Mouse (Mus musculus): ENCODE measurements at regions not wholly inside any gene's neighbourhood (a gene's known extent, or its start where the extent isn't known, plus 50 kb on each side); places are given as distances from the start of the nearest gene placed in this dataset.

DNA sequence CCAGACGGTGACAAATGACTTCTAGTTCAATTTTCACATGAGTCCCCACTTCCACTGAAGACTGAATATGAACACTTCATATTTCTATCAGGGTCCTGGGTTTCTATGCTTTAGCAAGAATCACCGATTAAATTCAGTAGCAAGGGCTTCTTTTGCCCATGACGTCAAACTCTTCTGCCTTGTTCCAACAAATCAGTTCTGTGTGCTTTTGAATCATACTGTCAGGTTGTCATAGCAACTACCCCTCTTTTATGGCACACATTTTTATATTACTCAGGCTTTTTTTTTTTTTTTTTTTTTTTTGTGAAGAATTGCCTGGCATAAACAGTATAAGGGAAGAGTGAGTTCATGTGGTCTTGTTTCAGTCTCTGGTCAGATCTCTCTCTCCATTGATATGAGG, 381.3 kb downstream of the Cps1 start:
- H3K9ac ChIP-seq = no peak overlapping the region
- ATAC-seq (ENCODE audit: insufficient read depth) (no peak), DNase-seq (no peak)
- H3K4me2 ChIP-seq = no peak overlapping the region
- no peaks in the 10 kb centered on the region for H3K36me3 ChIP-seq (ENCODE audit: insufficient read depth)
- H3K27me3 ChIP-seq (ENCODE audit: insufficient read depth, low read length) = no peaks in the 10 kb centered on the region
- TF ChIP-seq CTCF (IDR thresholded peaks at IDR 0.05; ENCODE audit: low read depth) = no peak
- H3K4me1 ChIP-seq (ENCODE audit: insufficient read depth) = no peaks in the 10 kb centered on the region
- 74% methylated on average over 3 of the region's 3 CpGs for WGBS
- H3K4me3 ChIP-seq (ENCODE audit: low read depth, low read length) = no peak overlapping the region
- no peaks in the 10 kb centered on the region for H3K9me3 ChIP-seq (ENCODE audit: low read depth, low read length)
- no peak overlapping the region for H3K27ac ChIP-seq (ENCODE audit: low read depth)

DNA sequence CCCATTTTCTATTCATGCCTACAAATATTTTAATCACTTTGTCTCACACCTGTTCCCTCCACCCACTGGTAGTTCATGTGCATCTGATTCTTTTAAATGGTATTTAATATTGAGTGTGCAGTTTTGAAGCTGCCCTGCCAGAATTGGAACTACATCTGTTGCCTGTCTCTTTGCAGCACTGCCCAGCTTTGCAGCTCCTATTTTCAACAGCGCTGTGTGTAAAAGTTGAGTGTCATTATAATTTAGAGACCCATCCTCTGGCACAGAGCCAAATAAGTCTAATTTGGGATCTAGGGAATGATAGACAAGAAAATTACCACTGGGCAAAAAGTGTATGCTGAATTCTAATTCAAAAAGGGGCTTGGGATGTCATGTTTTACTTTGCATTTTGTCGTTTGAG, 382.9 kb downstream of the Cps1 start:
- Histone ChIP-seq H3K4me1 (ENCODE audit: insufficient read depth) (no peaks in the 10 kb centered on the region), H3K9me3 (ENCODE audit: low read depth, low read length) (no peaks in the 10 kb centered on the region), H3K4me2 (no peak overlapping the region), H3K27ac (ENCODE audit: low read depth) (no peak overlapping the region), H3K4me3 (ENCODE audit: low read depth, low read length) (no peak overlapping the region), H3K27me3 (ENCODE audit: insufficient read depth, low read length) (no peaks in the 10 kb centered on the region), H3K9ac (no peak overlapping the region), H3K36me3 (ENCODE audit: insufficient read depth) (no peaks in the 10 kb centered on the region)
- TF ChIP-seq CTCF (IDR thresholded peaks at IDR 0.05; ENCODE audit: low read depth) = no peak
- WGBS = 64% methylated on average over 2 of the region's 2 CpGs
- no peak for DNase-seq
- ATAC-seq (ENCODE audit: insufficient read depth) = no peak

DNA sequence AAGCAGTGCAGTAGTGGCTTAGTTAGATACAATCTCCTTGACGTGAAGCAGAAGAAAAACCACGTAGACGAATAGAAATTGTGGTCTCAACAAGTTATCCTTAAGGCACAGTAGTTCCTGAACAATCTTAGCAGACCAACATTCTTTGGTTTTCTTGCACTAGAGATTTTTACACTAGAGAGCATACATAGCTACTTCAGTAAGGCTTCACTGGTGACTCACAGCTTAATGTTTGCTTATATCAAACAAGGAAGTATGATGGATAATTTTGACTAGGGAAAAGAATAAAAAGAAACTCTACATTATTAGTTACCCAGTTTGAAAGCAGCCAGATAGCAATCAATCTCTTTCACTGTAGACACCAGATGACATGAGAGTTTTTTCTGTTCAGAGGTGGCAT, 395.5 kb downstream of the Cps1 start:
- no peaks in the 10 kb centered on the region for H3K9me3 ChIP-seq (ENCODE audit: low read depth, low read length)
- WGBS = 57% methylated on average over 3 of the region's 3 CpGs

DNA sequence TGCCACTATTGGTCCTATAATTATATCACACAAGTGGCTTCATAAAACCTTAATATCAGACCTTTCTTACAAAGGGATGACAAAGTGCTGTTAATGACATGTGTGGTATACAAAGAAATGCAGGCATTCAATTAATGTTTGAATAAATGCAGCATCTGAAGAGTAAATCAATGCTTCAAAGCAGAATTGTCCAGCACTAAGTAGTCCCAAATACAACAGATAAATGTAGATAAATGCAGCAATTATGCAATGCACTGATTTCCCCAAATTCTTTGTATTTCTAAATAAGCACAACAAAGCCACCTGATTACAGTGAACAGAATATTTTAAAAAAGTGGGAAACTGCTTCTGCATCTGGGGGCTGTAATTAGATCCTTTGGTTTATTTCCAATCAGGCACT, 435.9 kb downstream of the Cps1 start:
- Histone ChIP-seq H3K27me3 (ENCODE audit: insufficient read depth, low read length) (no peaks in the 10 kb centered on the region), H3K27ac (ENCODE audit: low read depth) (no peak overlapping the region), H3K9ac (no peak overlapping the region), H3K9me3 (ENCODE audit: low read depth, low read length) (no peaks in the 10 kb centered on the region), H3K4me2 (no peak overlapping the region), H3K4me1 (ENCODE audit: insufficient read depth) (no peaks in the 10 kb centered on the region), H3K4me3 (ENCODE audit: low read depth, low read length) (no peak overlapping the region), H3K36me3 (ENCODE audit: insufficient read depth) (no peaks in the 10 kb centered on the region)
- no peak for TF ChIP-seq CTCF (IDR thresholded peaks at IDR 0.05; ENCODE audit: low read depth)
- ATAC-seq (ENCODE audit: insufficient read depth) = no peak
- DNase-seq = no peak

More for the DNA sequence above, 395.5 kb downstream of the Cps1 start:
- Histone ChIP-seq H3K9ac (no peak overlapping the region), H3K4me3 (ENCODE audit: low read depth, low read length) (no peak overlapping the region), H3K27me3 (ENCODE audit: insufficient read depth, low read length) (no peaks in the 10 kb centered on the region), H3K36me3 (ENCODE audit: insufficient read depth) (no peaks in the 10 kb centered on the region), H3K27ac (ENCODE audit: low read depth) (no peak overlapping the region), H3K4me2 (no peak overlapping the region), H3K4me1 (ENCODE audit: insufficient read depth) (no peaks in the 10 kb centered on the region)
- DNase-seq = peak; percentile 32
- TF ChIP-seq CTCF (IDR thresholded peaks at IDR 0.05; ENCODE audit: low read depth) = no peak
- ATAC-seq (ENCODE audit: insufficient read depth) = peak; percentile 71

DNA sequence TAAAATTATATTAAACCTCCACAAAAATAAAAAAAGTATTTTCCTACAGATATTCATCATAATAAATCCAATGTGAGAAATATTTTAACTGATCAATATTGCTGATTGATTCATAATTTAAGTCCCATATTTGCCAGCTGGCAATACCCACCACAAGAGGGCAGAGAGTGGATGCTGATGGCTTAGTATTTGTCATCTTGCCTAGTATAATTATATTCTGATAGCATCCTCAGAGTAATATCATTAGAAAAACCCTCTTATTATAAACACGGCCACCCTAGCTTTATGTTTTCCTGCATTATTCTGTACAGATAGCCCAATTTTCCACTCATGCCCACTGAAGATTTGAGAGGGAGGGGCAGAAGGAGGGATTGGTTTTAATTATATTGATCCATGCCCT, 436.4 kb downstream of the Cps1 start:
- DNase-seq = no peak
- H3K4me1 ChIP-seq (ENCODE audit: insufficient read depth) = no peaks in the 10 kb centered on the region
- 0 out of 2 replicates have a peak, but pooled peaks have one; percentile 6 for TF ChIP-seq CTCF (IDR thresholded peaks at IDR 0.05; ENCODE audit: low read depth)
- no peak overlapping the region for H3K4me2 ChIP-seq
- ATAC-seq (ENCODE audit: insufficient read depth) = no peak
- no peak overlapping the region for H3K9ac ChIP-seq
- no peak overlapping the region for H3K27ac ChIP-seq (ENCODE audit: low read depth)
- H3K36me3 ChIP-seq (ENCODE audit: insufficient read depth) = no peaks in the 10 kb centered on the region
- no peaks in the 10 kb centered on the region for H3K9me3 ChIP-seq (ENCODE audit: low read depth, low read length)
- 68% methylated on average over 1 of the region's 1 CpGs for WGBS
- H3K4me3 ChIP-seq (ENCODE audit: low read depth, low read length) = no peak overlapping the region
- no peaks in the 10 kb centered on the region for H3K27me3 ChIP-seq (ENCODE audit: insufficient read depth, low read length)

DNA sequence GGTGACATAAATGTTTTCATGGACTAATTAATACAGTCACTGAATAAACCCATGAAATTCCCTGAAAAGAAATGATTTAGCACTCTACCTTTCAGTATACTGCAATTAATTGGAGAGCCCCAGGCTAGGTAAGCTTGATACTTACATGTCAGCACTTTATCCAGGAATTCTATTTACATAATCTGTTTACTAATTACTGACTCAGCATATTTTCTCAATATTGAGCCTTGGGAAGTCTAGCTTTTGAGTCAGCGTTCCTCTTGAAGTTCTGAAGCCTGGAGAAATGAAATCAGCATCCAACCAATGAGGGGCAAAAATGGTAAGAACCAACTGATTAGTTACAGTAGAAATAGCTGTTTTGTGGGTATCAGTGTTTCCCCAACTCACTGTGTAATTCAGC, 448.8 kb downstream of the Cps1 start:
- TF ChIP-seq CTCF (IDR thresholded peaks at IDR 0.05; ENCODE audit: low read depth) = no peak
- 91% methylated on average over 1 of the region's 1 CpGs for WGBS
- DNase-seq (no peak), ATAC-seq (ENCODE audit: insufficient read depth) (no peak)
- no peaks in the 10 kb centered on the region for H3K27me3 ChIP-seq (ENCODE audit: insufficient read depth, low read length)
- no peak overlapping the region for H3K4me3 ChIP-seq (ENCODE audit: low read depth, low read length)
- H3K4me1 ChIP-seq (ENCODE audit: insufficient read depth) = no peaks in the 10 kb centered on the region
- H3K4me2 ChIP-seq = no peak overlapping the region
- no peak overlapping the region for H3K27ac ChIP-seq (ENCODE audit: low read depth)
- H3K9me3 ChIP-seq (ENCODE audit: low read depth, low read length) = no peaks in the 10 kb centered on the region
- no peaks in the 10 kb centered on the region for H3K36me3 ChIP-seq (ENCODE audit: insufficient read depth)
- H3K9ac ChIP-seq = no peak overlapping the region

DNA sequence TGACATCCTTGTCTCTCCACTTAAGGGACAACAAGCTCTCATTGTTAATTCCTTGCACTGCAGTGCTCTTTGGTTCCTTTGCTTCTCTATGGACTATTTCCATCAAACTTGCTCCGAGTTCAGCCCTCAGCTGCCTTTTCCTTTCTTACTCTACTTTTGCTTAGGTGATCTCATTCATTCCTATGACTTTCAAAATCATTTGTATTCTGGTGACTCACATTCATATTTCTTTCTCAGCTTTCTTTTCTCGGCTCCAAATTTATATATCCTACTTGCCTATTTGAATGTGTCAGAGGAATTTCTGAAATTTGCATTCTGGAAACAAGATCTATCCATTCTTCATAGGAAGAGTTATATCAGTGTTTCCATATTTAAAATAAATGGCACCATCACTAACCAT, 456.9 kb downstream of the Cps1 start:
- Histone ChIP-seq H3K4me2 (no peak overlapping the region), H3K9me3 (ENCODE audit: low read depth, low read length) (no peaks in the 10 kb centered on the region), H3K36me3 (ENCODE audit: insufficient read depth) (no peaks in the 10 kb centered on the region), H3K9ac (no peak overlapping the region), H3K4me1 (ENCODE audit: insufficient read depth) (no peaks in the 10 kb centered on the region), H3K27ac (ENCODE audit: low read depth) (no peak overlapping the region), H3K27me3 (ENCODE audit: insufficient read depth, low read length) (no peaks in the 10 kb centered on the region), H3K4me3 (ENCODE audit: low read depth, low read length) (no peak overlapping the region)
- TF ChIP-seq CTCF (IDR thresholded peaks at IDR 0.05; ENCODE audit: low read depth) = no peak
- DNase-seq (no peak), ATAC-seq (ENCODE audit: insufficient read depth) (no peak)
- 76% methylated on average over 2 of the region's 2 CpGs for WGBS
